Mouse (Mus musculus): ENCODE measurements around the gene Mfap5. TPM values are rescaled to one million over a fixed set of nuclear protein-coding genes. Genes with fewer than 3 reads are reported as not detected.

The Mfap5 gene
- total and polyA plus RNA-seq, 3 experiments = not detected

DNA sequence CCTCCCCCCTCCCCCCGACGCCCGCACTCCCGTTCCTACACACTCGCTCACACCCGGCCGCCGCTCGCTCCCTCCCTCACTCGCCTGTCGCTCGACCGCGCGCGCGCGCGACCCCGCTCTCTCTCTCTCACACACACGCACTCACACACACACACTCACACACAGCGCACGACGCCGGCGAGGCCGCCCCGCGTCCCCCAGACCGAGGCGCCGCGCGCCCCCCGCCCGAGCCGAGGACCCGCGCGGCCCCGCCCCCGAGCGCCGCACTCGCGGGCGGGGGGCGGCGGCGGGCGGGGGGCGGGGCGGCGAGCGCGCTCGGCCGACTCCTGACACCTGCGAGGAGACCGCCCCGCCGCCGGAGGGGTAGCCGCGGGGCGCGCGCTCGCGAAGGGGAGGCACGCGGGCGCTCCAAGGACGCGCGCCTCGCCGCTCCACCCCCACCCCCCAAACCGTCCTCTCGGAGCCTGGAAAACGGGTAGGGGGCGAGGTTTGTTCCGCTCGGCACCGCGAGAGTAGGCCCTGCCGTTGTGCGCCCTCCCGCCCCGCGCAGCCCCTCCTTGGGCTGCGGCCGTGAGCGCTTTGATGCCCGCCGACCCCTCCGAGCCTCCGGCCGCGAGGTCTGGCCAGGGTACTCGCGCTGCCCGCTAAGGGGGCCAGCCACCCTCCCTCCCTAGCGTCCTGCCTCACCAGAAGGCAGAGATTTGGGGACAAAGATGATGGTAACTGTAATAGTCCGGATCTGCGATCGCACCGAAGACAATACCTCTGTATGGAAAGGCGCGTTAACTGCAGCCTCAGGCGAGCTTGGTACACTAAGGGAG is 19.1 kb upstream of the Mfap5 start:
- no peak overlapping the region for H3K9ac ChIP-seq (ENCODE audit: control insufficient read depth, low read depth, low read length, poor library complexity, severe bottlenecking)
- H3K27me3 ChIP-seq (ENCODE audit: control insufficient read depth in 1 of 2, insufficient read depth in 2 of 2, low read length in 2 of 2) = peaks cover 3 to 4% of the 10 kb centered on the region in 2 experiments; a peak in 2 of 4 replicates
- DNase-seq (ENCODE audit: low read depth, low spot score) = no peak
- no peak overlapping the region for H3K4me3 ChIP-seq (ENCODE audit: control insufficient read depth in 1 of 2, insufficient read depth in 1 of 2, low read depth in 2 of 2, low read length in 2 of 2)
- TF ChIP-seq MXI1 (IDR thresholded peaks at IDR 0.05; ENCODE audit: low read depth, low read length) = no peak
- H3K36me3 ChIP-seq (ENCODE audit: control insufficient read depth in 1 of 2, insufficient read depth in 2 of 2, low read length in 2 of 2) = no peaks in the 10 kb centered on the region
- no peak overlapping the region for H3K27ac ChIP-seq (ENCODE audit: control insufficient read depth, low read depth, low read length)
- H3K9me3 ChIP-seq (replicated peaks; ENCODE audit: insufficient read depth, low read length) = no peaks in the 10 kb centered on the region
- no peaks in the 10 kb centered on the region for H3K4me1 ChIP-seq (ENCODE audit: control insufficient read depth in 1 of 2, insufficient read depth in 2 of 2, low read length in 2 of 2)
- H3K79me2 ChIP-seq (ENCODE audit: control insufficient read depth, insufficient read depth, low read length, poor library complexity) = no peaks in the 10 kb centered on the region

DNA sequence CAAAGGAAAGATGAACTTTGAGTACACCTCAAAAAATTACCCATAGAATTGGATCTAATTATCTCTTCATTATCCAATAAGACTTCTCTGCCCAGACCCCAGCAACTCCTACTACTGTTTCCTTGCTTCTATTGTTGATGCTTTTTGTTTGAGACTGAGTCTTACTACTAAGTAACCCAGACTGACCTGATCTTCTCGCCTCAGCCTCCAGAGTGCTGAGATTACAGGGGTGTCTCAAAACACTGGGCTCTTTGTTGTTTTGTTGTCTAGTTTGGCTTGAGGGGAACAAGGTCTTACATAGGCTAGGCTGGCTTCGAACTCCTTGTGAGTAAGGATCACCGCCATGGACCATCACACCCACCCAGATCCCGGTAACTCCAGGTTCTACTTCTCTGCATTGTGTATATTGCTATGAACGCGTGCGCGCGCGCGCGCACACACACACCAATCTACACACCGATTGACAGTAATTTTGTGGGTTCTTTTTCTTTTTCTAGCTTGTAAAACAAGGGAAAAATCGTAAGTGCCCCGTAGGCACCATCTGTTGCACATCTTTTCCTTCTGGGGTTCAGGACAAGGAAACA is 14.6 kb upstream of the Mfap5 start:
- DNase-seq (ENCODE audit: low read depth, low spot score) = no peak
- TF ChIP-seq POLR2AphosphoS5 (IDR thresholded peaks at IDR 0.05; ENCODE audit: borderline replicate concordance, low read depth, low read length) = no peak
- TF ChIP-seq ZMIZ1 (IDR thresholded peaks at IDR 0.05; ENCODE audit: low read depth, low read length) = no peak
- no peak for TF ChIP-seq MEF2A (IDR thresholded peaks at IDR 0.05; ENCODE audit: extremely low read depth, insufficient replicate concordance, low read depth, low read length, poor library complexity, severe bottlenecking)
- TF ChIP-seq RCOR1 (IDR thresholded peaks at IDR 0.05; ENCODE audit: low read depth, low read length) = no peak
- TF ChIP-seq TCF12 (IDR thresholded peaks at IDR 0.05; ENCODE audit: low read depth, low read length) = no peak
- TF ChIP-seq MAX (IDR thresholded peaks at IDR 0.05; ENCODE audit: low read length) = no peak
- TF ChIP-seq NELFE (IDR thresholded peaks at IDR 0.05; ENCODE audit: low read depth, low read length) = no peak
- TF ChIP-seq SIN3A (IDR thresholded peaks at IDR 0.05; ENCODE audit: low read length) = no peak
- H3K9ac ChIP-seq (ENCODE audit: control insufficient read depth, low read depth, low read length, poor library complexity, severe bottlenecking) = no peak overlapping the region
- no peaks in the 10 kb centered on the region for H3K9me3 ChIP-seq (replicated peaks; ENCODE audit: insufficient read depth, low read length)
- H3K27me3 ChIP-seq (ENCODE audit: control insufficient read depth in 1 of 2, insufficient read depth in 2 of 2, low read length in 2 of 2) = peaks cover 2% of the 10 kb centered on the region in 2 experiments
- H3K4me3 ChIP-seq (ENCODE audit: control insufficient read depth in 1 of 2, insufficient read depth in 1 of 2, low read depth in 2 of 2, low read length in 2 of 2) = no peak overlapping the region
- H3K4me1 ChIP-seq (ENCODE audit: control insufficient read depth in 1 of 2, insufficient read depth in 2 of 2, low read length in 2 of 2) = no peaks in the 10 kb centered on the region; a peak in 1 of 4 replicates
- no peak overlapping the region for H3K27ac ChIP-seq (ENCODE audit: control insufficient read depth, low read depth, low read length)
- H3K36me3 ChIP-seq (ENCODE audit: control insufficient read depth in 1 of 2, insufficient read depth in 2 of 2, low read length in 2 of 2) = no peaks in the 10 kb centered on the region
- no peaks in the 10 kb centered on the region for H3K79me2 ChIP-seq (ENCODE audit: control insufficient read depth, insufficient read depth, low read length, poor library complexity)

- H3K36me3 ChIP-seq (ENCODE audit: control insufficient read depth in 1 of 2, insufficient read depth in 2 of 2, low read length in 2 of 2) = no peaks in the 10 kb centered on the region
- no peaks in the 10 kb centered on the region for H3K79me2 ChIP-seq (ENCODE audit: control insufficient read depth, insufficient read depth, low read length, poor library complexity)
- TF ChIP-seq ELF1 (IDR thresholded peaks at IDR 0.05; ENCODE audit: low read depth, low read length) (no peak), BHLHE40 (IDR thresholded peaks at IDR 0.05; ENCODE audit: borderline replicate concordance, low read depth, low read length) (no peak), GABPA (IDR thresholded peaks at IDR 0.05; ENCODE audit: low read depth, low read length) (no peak), CHD1 (IDR thresholded peaks at IDR 0.05; ENCODE audit: low read depth, low read length) (no peak)
- no peaks in the 10 kb centered on the region; a peak in 1 of 4 replicates for H3K4me1 ChIP-seq (ENCODE audit: control insufficient read depth in 1 of 2, insufficient read depth in 2 of 2, low read length in 2 of 2)
- no peak overlapping the region for H3K27ac ChIP-seq (ENCODE audit: control insufficient read depth, low read depth, low read length)
- no peak for DNase-seq (ENCODE audit: low read depth, low spot score)
- H3K9ac ChIP-seq (ENCODE audit: control insufficient read depth, low read depth, low read length, poor library complexity, severe bottlenecking) = no peak overlapping the region
- H3K27me3 ChIP-seq (ENCODE audit: control insufficient read depth in 1 of 2, insufficient read depth in 2 of 2, low read length in 2 of 2) = peaks cover 2 to 4% of the 10 kb centered on the region in 2 experiments
- H3K4me3 ChIP-seq (ENCODE audit: control insufficient read depth in 1 of 2, insufficient read depth in 1 of 2, low read depth in 2 of 2, low read length in 2 of 2) = no peak overlapping the region
- H3K9me3 ChIP-seq (replicated peaks; ENCODE audit: insufficient read depth, low read length) = no peaks in the 10 kb centered on the region
These were observed 14.1 kb upstream of the Mfap5 start for GRCm38 (mm10) chr6:122491557-122491956.
